Mouse (Mus musculus) gastrocnemius, adult 18-20 months (tissue): Measurements from ENCODE around the gene Tut1. TPM values are rescaled to one million over a fixed set of nuclear protein-coding genes. Genes with fewer than 3 reads are reported as not detected.

ENCODE experiments used
- DNase-seq: peaks from one replicate; pipeline ENCODE4 v3.0.0; 2021; ENCODE audit warnings: low spot score
- total RNA-seq, 2 experiments: library from RNA; stranded (reverse); gene quantifications; 2 replicates each; pipeline ENCODE4 v1.2.3; 2021

Tut1 gene
- total RNA-seq, 2 experiments from 2014 or later, result 7.6 to 8.2 TPM

GRCm38 (mm10) chr19:8982303-8983149, 28.9 kb downstream of the Tut1 start:
- DNase-seq, result no peak

GRCm38 (mm10) chr19:8983150-8983650, 29.6 kb downstream of the Tut1 start:
- DNase-seq, result peak; percentile 60

GRCm38 (mm10) chr19:8984255-8984868, 30.7 kb downstream of the Tut1 start:
- DNase-seq, result peak; percentile 77

- no peak for DNase-seq
Observed at GRCm38 (mm10) chr19:8985891-8986290, 32.2 kb downstream of the Tut1 start.

GRCm38 (mm10) chr19:8987816-8988215, 34.2 kb downstream of the Tut1 start:
- peak; percentile 88 for DNase-seq

- no peak for DNase-seq
Observed at GRCm38 (mm10) chr19:8988346-8989065, 34.9 kb downstream of the Tut1 start.

- DNase-seq, result peak; percentile 87
Observed at GRCm38 (mm10) chr19:8989066-8989566, 35.5 kb downstream of the Tut1 start, which contains the start of gene Ahnak. TSS of gene Ahnak (plus strand) at chr19:8989284.

- DNase-seq, result peak; percentile 92
Observed at GRCm38 (mm10) chr19:8989567-8990431, 36.2 kb downstream of the Tut1 start.

GRCm38 (mm10) chr19:8990432-8991102, 36.9 kb downstream of the Tut1 start:
- DNase-seq, result no peak

GRCm38 (mm10) chr19:8991245-8991870, 37.7 kb downstream of the Tut1 start:
- no peak for DNase-seq

GRCm38 (mm10) chr19:8991871-8992735, 38.5 kb downstream of the Tut1 start:
- peak; percentile 55 for DNase-seq

GRCm38 (mm10) chr19:8992769-8993624, 39.4 kb downstream of the Tut1 start:
- DNase-seq, result peak; percentile 94

- DNase-seq, result no peak
Observed at GRCm38 (mm10) chr19:8993625-8993912, 39.9 kb downstream of the Tut1 start.

- DNase-seq, result no peak
Observed at GRCm38 (mm10) chr19:8994813-8995607, 41.4 kb downstream of the Tut1 start.

GRCm38 (mm10) chr19:8996601-8997000, 43.0 kb downstream of the Tut1 start:
- DNase-seq, result no peak

GRCm38 (mm10) chr19:8997546-8997945, 43.9 kb downstream of the Tut1 start:
- DNase-seq, result peak; percentile 93

GRCm38 (mm10) chr19:8998546-8998945, 44.9 kb downstream of the Tut1 start:
- DNase-seq, result no peak
